Mouse (Mus musculus): ENCODE measurements around the gene Gm47841. TPM values are rescaled to one million over a fixed set of nuclear protein-coding genes. Genes with fewer than 3 reads are reported as not detected.

Gene Gm47841
- total RNA-seq (2017), result not detected in 2 replicates

GRCm38 (mm10) chr15:101047194-101047555 lies at the start of gene Gm47841:
Gene Gm47841 (minus strand): TSS chr15:101047397.
- no peak for ATAC-seq (replicated peaks in 1 of 2; ENCODE audit: insufficient read depth in 1 of 2, low FRiP score in 2 of 2, low TSS enrichment in 1 of 2, low read depth in 1 of 2, poor library complexity in 2 of 2, severe bottlenecking in 2 of 2)

GRCm38 (mm10) chr15:101095392-101095791 lies 48.2 kb upstream of the Gm47841 start:
- no peak for ATAC-seq (replicated peaks in 1 of 2; ENCODE audit: insufficient read depth in 1 of 2, low FRiP score in 2 of 2, low TSS enrichment in 1 of 2, low read depth in 1 of 2, poor library complexity in 2 of 2, severe bottlenecking in 2 of 2)

GRCm38 (mm10) chr15:101094979-101095378 lies 47.8 kb upstream of the Gm47841 start:
- no peak for ATAC-seq (replicated peaks in 1 of 2; ENCODE audit: insufficient read depth in 1 of 2, low FRiP score in 2 of 2, low TSS enrichment in 1 of 2, low read depth in 1 of 2, poor library complexity in 2 of 2, severe bottlenecking in 2 of 2)

- no peak for ATAC-seq (replicated peaks in 1 of 2; ENCODE audit: insufficient read depth in 1 of 2, low FRiP score in 2 of 2, low TSS enrichment in 1 of 2, low read depth in 1 of 2, poor library complexity in 2 of 2, severe bottlenecking in 2 of 2)
These were observed 46.8 kb upstream of the Gm47841 start for GRCm38 (mm10) chr15:101093988-101094387.

GRCm38 (mm10) chr15:101092829-101093648 lies 45.8 kb upstream of the Gm47841 start:
- no peak for ATAC-seq (replicated peaks in 1 of 2; ENCODE audit: insufficient read depth in 1 of 2, low FRiP score in 2 of 2, low TSS enrichment in 1 of 2, low read depth in 1 of 2, poor library complexity in 2 of 2, severe bottlenecking in 2 of 2)

- 0 out of 4 replicates have a peak, but pooled peaks have one; percentile 4 to 34 for ATAC-seq (replicated peaks in 1 of 2; ENCODE audit: insufficient read depth in 1 of 2, low FRiP score in 2 of 2, low TSS enrichment in 1 of 2, low read depth in 1 of 2, poor library complexity in 2 of 2, severe bottlenecking in 2 of 2)
These were observed 45.1 kb upstream of the Gm47841 start for GRCm38 (mm10) chr15:101092121-101092828.

- ATAC-seq (replicated peaks in 1 of 2; ENCODE audit: insufficient read depth in 1 of 2, low FRiP score in 2 of 2, low TSS enrichment in 1 of 2, low read depth in 1 of 2, poor library complexity in 2 of 2, severe bottlenecking in 2 of 2), result no peak
These were observed 44.4 kb upstream of the Gm47841 start for GRCm38 (mm10) chr15:101091551-101091950.

- no peak for ATAC-seq (replicated peaks in 1 of 2; ENCODE audit: insufficient read depth in 1 of 2, low FRiP score in 2 of 2, low TSS enrichment in 1 of 2, low read depth in 1 of 2, poor library complexity in 2 of 2, severe bottlenecking in 2 of 2)
These were observed 41.1 kb upstream of the Gm47841 start for GRCm38 (mm10) chr15:101088291-101088690.

- peak; percentile 48 to 52 for ATAC-seq (replicated peaks in 1 of 2; ENCODE audit: insufficient read depth in 1 of 2, low FRiP score in 2 of 2, low TSS enrichment in 1 of 2, low read depth in 1 of 2, poor library complexity in 2 of 2, severe bottlenecking in 2 of 2)
These were observed 39.8 kb upstream of the Gm47841 start for GRCm38 (mm10) chr15:101086956-101087355.

- ATAC-seq (replicated peaks in 1 of 2; ENCODE audit: insufficient read depth in 1 of 2, low FRiP score in 2 of 2, low TSS enrichment in 1 of 2, low read depth in 1 of 2, poor library complexity in 2 of 2, severe bottlenecking in 2 of 2), result no peak
These were observed 39.3 kb upstream of the Gm47841 start for GRCm38 (mm10) chr15:101086451-101086850.

- ATAC-seq (replicated peaks in 1 of 2; ENCODE audit: insufficient read depth in 1 of 2, low FRiP score in 2 of 2, low TSS enrichment in 1 of 2, low read depth in 1 of 2, poor library complexity in 2 of 2, severe bottlenecking in 2 of 2), result peak; percentile 66
These were observed 37.3 kb upstream of the Gm47841 start for GRCm38 (mm10) chr15:101084499-101084898.

- ATAC-seq (replicated peaks in 1 of 2; ENCODE audit: insufficient read depth in 1 of 2, low FRiP score in 2 of 2, low TSS enrichment in 1 of 2, low read depth in 1 of 2, poor library complexity in 2 of 2, severe bottlenecking in 2 of 2), result no peak
These were observed 35.0 kb upstream of the Gm47841 start for GRCm38 (mm10) chr15:101082236-101082635.

- ATAC-seq (replicated peaks in 1 of 2; ENCODE audit: insufficient read depth in 1 of 2, low FRiP score in 2 of 2, low TSS enrichment in 1 of 2, low read depth in 1 of 2, poor library complexity in 2 of 2, severe bottlenecking in 2 of 2), result no peak
These were observed 33.9 kb upstream of the Gm47841 start for GRCm38 (mm10) chr15:101081035-101081548.

- ATAC-seq (replicated peaks in 1 of 2; ENCODE audit: insufficient read depth in 1 of 2, low FRiP score in 2 of 2, low TSS enrichment in 1 of 2, low read depth in 1 of 2, poor library complexity in 2 of 2, severe bottlenecking in 2 of 2), result no peak
These were observed 32.9 kb upstream of the Gm47841 start for GRCm38 (mm10) chr15:101080031-101080520.

- ATAC-seq (replicated peaks in 1 of 2; ENCODE audit: insufficient read depth in 1 of 2, low FRiP score in 2 of 2, low TSS enrichment in 1 of 2, low read depth in 1 of 2, poor library complexity in 2 of 2, severe bottlenecking in 2 of 2), result no peak
These were observed 31.5 kb upstream of the Gm47841 start for GRCm38 (mm10) chr15:101078731-101079156.

- no peak for ATAC-seq (replicated peaks in 1 of 2; ENCODE audit: insufficient read depth in 1 of 2, low FRiP score in 2 of 2, low TSS enrichment in 1 of 2, low read depth in 1 of 2, poor library complexity in 2 of 2, severe bottlenecking in 2 of 2)
These were observed 30.9 kb upstream of the Gm47841 start, which contains the start of gene Fignl2 for GRCm38 (mm10) chr15:101077813-101078730. Gene Fignl2 (minus strand): TSS chr15:101078567.

All from hematopoietic stem cell, adult 5-6 weeks (primary cell).